Mouse (Mus musculus) c-Kit-positive CD71-positive TER-119-positive erythroid progenitor cells, embryonic 14.5 days (primary cell): ENCODE measurements at regions not wholly inside any gene's neighbourhood (a gene's known extent, or its start where the extent isn't known, plus 50 kb on each side); places are given as distances from the start of the nearest gene placed in this dataset.

Experiments
- DNase-seq: peaks from one replicate; pipeline ENCODE4 v3.0.0-alpha.2; 2013; ENCODE audit warnings: low spot score

DNA sequence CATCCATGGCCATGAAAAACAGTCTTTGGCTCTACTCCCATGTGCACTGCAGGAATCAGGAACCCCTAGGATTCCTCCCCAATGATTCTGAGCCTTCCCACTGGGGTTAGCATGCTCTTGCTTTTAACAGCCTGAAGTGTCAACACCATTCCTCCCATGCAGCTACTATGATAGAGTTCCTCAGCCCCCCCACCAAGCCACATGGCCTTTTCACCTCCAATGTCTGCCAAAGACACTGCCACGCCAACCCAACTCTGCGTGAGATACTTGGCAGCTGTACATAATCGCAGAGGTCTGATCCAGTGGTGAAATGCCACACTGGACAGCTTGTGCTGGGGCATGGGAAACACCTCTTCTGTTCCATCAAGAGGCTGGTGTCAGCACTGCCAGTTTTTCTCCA lies 128.6 kb upstream of the H2al1a start:
- DNase-seq = no peak

DNA sequence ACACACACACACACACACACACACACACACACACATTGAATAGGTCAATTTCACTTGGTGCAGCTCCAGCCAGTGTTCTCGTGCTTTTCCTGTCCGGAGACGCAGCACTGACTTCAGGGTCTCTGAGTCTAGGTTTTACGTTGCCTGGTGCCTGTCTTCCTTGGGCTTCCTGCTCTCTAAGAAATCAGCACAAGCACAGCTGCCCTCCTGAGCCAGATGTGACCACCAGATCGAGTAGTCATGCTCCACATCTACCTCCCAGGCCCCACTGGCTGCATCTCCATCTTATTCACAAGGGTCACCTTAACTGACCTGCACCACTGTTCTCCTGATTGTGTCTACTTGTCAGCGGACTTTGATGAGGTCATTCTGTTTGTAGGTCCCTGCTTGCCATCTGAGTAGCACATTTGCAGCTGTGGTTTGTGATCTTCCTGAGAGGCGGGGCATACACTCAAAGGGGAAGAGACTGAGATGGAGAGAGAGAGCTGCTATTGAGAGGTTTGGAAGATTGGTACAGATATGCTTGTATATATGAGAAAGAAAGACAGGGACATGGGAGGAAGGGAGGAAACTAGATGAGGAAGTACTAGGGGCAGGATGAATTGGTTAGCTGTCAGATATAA lies 118.8 kb upstream of the H2al1a start:
- DNase-seq = no peak

DNA sequence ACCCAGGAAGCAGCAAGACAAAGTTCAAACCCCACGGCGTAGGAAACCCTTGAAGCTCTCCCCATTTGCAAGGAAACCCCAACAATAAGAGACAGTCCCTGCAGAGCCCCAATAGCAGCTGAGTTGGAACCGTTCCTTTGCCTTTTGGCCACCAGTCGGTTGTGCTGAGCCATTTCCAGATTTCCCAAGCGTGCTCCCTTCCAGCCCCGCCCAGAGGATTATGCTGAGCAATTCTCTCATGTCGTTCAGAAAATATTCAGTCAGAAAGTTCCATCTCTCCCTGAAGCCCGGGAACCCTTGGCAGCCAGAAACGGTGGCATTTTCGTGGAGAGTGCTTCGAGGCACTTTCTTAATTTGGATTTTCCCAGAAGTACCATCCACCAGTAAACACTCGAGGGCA lies 117.2 kb upstream of the H2al1a start:
- no peak for DNase-seq

DNA sequence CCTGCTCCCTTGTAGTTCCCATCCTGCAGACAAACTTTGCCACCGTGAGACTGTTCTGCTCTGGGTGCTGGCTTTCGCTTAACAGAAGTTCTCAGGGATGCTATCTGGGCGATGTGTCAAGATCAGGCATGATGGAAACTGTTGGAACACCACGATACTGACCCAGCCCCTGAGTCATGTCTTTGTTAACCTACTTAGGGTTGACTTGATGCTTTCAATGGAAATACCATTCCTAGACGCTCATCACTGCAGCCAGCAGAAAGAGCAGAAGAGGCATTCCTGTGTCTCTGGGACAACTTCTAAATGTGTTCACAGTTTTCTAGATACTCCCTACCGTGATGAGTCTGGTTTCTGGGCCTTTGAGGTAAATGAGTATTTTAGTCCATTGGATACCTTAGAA lies 108.2 kb upstream of the H2al1a start:
- no peak for DNase-seq

DNA sequence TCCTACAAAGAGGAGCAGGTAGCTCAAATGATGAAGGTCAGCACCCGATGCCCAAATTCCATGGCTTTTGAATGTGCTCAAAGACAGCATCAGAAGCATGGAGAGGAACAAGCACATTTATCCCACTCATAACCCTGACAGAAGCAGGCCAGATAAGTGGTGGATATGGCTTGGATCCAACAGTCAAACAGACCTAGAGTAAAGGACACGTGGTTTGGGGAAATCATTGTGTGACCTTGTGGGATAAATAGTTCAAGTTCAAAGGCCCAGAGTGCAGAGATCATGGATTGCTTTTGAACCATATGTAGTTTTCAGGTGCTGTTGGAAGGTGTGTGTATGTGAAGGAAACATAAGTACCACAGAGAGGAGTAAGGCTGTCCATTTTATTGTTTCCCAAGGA lies 94.9 kb upstream of the H2al1a start:
- DNase-seq = no peak

DNA sequence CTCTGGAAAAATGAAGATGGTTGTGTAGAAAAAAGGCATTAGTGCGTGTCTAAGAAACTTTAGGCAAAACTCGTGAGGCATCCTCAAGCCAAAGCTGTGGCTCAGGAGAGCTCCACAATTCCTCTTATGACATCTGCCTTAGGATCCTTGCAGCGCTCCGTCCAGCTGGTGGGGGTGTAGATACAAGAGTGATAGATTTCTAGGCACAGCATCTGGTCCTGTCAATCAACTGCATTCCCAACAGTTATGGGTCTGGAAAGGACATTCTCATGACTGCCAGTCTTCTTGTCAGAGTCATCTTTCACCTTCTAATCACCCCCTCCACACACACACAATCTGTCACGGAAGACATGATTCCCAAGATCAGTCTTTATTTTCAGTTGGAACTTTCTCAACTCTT lies 89.2 kb upstream of the H2al1a start:
- no peak for DNase-seq

DNA sequence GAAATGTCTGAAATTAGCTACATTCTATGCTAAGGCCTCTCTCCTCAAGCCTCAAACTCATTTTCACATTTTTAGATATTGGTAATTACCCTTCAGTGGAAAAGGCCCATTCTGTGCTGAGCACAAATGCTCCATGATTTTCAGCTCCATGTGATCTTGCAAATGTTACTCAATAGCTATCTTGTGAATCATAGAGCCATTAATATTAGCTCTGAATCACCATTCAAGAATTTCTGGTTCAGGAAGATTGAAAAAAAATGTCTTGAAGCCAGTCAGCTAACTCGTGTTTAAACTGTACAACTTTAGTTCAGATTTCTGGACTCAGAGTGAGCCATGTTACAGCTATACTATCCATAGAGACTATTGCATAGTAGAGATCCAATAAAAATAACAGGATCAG lies 86.2 kb upstream of the H2al1a start:
- no peak for DNase-seq

DNA sequence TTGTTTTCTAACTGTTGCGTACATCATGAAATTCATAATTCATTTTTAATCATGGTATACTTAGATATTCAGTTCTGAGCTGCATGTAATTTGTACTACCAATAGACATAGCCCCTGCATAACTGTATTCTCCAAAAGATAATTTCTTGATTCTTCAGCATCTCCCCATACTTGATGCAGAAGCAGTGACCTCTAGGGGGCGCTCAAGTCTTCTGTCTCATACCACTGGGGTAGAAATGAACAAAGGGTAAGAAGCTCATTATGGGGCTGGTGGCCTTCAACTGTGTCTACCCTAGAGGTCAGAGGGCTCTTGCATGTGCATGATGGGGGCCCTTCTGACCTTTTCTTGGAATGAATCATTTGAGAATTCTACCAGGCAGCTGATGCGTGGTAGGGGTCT lies 85.6 kb upstream of the H2al1a start:
- peak; percentile 12 for DNase-seq

DNA sequence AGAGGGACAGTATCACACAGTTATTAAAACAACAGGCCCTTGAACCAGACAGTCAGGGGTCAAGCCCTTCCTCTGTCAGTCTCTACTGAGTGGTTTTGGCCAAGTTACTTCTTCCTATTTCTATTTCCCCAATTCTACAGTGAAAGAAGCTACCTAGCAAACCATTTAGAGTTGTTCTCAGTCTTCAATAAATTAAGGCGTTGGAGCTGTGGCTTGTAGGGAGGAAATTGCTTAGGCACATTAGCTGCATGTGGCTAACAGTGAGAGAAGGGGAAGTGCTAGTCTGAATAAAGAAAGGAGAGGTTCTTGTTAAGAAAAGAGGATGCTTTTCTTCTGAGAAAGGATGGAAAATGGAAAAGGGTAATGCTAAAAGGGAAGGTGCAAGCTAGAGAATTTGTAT lies 60.0 kb upstream of the H2al1a start:
- no peak for DNase-seq

DNA sequence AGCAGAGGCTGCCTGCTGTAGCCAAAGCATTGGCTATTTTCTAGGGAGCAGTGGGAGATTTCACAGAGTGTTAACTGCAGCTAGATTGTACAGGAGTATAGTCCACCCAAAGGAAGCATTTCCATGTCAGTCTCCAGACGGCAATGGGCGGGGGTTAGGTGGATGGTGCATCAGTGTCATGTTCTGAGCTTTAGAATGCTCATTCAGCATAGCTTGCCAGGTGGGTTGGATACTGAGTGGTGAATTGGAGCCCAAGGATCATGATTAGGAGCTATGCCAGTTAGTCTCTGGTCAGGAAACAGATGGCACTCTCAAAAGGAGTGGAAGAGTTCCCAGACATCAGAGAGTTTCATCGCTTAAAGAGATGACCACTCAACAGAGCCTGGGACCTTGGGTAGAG lies 53.5 kb upstream of the H2al1a start:
- DNase-seq = no peak
